Mouse (Mus musculus): ENCODE data around the gene Gas1.

GRCm38 (mm10) chr13:60125020-60125419 is 52.1 kb downstream of the Gas1 start:
- no peak for TF ChIP-seq CTCF (IDR thresholded peaks at IDR 0.05; ENCODE audit: extremely low read depth, insufficient read depth, low read length)
- no peak for TF ChIP-seq POLR2A (IDR thresholded peaks at IDR 0.05; ENCODE audit: extremely low read depth, insufficient read depth, low read length)

All from cortical plate, adult 2 months (tissue).